In genomic region chr3:138653549-138654246, GRCm38 (mm10) we compare ENCODE assay signal across 26 mouse cellular contexts.
DNase-seq lines count a peak whose midpoint lies in the region; ATAC-seq and TF ChIP-seq lines count a peak whose summit lies in the region.
"Had no signal": no experiment of that assay in that cellular context is flagged by ENCODE, and none has a peak within 500 bp of the region (broad histone marks: within the 10 kb centered on the region; RNA-seq: fewer than 3 reads in every experiment).

No protein-coding gene starts in this region.

- H3K4me3 ChIP-seq in gastrocnemius, adult 2 months: no peak overlapping the region
- no peak overlapping the region for H3K4me3 ChIP-seq in lung, postnatal 0 days (ENCODE audit: low read depth, low read length)
- H3K4me3 ChIP-seq in limb, embryonic 12.5 days (replicated peaks): no peak overlapping the region
- H3K4me3 ChIP-seq: heart, adult 2 months; hindbrain, embryonic 13.5 days; liver, embryonic 12.5 days; megakaryocyte, embryonic 14.5 days; midbrain, embryonic 13.5 days had no signal

- peak; percentile 22 for DNase-seq in gastrocnemius, adult 2 months
- no peak for DNase-seq in gastrocnemius, adult 18-20 months (ENCODE audit: low spot score)
- peak; percentile 5 for DNase-seq in lung, postnatal 0 days (ENCODE audit: low spot score)
- DNase-seq in lung, postnatal 14 days: no peak
- no peak for DNase-seq in right cerebral cortex, postnatal 25 days
- no peak for DNase-seq in heart, postnatal 4 days
- DNase-seq: adrenal gland, postnatal 10 days; cerebellum, adult 8-10 months; cerebellum, postnatal 25 days; gastrocnemius, postnatal 36 days; heart, adult 2 months; heart, postnatal 14 days; kidney, adult 8-10 months; kidney, postnatal 4 days; liver, postnatal 0 days; lung, postnatal 4 days; thymus, adult 18-20 months; thymus, postnatal 25 days had no signal

- no peak overlapping the region for H3K4me2 ChIP-seq in lung, postnatal 0 days (replicated peaks; ENCODE audit: low read depth, low read length)
- H3K4me2 ChIP-seq in limb, embryonic 12.5 days: no peak overlapping the region
- H3K4me2 ChIP-seq: hindbrain, embryonic 13.5 days; liver, embryonic 12.5 days; midbrain, embryonic 13.5 days had no signal

- no peak for ATAC-seq in lung, postnatal 0 days
- ATAC-seq in limb, embryonic 12.5 days (ENCODE audit: insufficient number of reproducible peaks, insufficient read depth, low FRiP score, low TSS enrichment, low read depth): no peak; the same call in 1 of the 2 replicates
- ATAC-seq: intestine, embryonic 16.5 days; liver, embryonic 12.5 days; liver, postnatal 0 days; midbrain, embryonic 13.5 days had no signal

- 84% methylated on average over 13 of the region's 13 CpGs for WGBS in lung, postnatal 0 days
- 62% methylated on average over 13 of the region's 13 CpGs for WGBS in limb, embryonic 12.5 days

- no peaks in the 10 kb centered on the region for H3K36me3 ChIP-seq in lung, postnatal 0 days (ENCODE audit: insufficient read depth, low read length)
- H3K36me3 ChIP-seq in limb, embryonic 12.5 days: no peaks in the 10 kb centered on the region
- H3K36me3 ChIP-seq: hindbrain, embryonic 13.5 days; liver, embryonic 12.5 days; midbrain, embryonic 13.5 days had no signal

- H3K9me3 ChIP-seq in lung, postnatal 0 days (ENCODE audit: low read length): no peaks in the 10 kb centered on the region
- H3K9me3 ChIP-seq in limb, embryonic 12.5 days: peaks cover 16% of the 10 kb centered on the region; the same call in 1 of the 2 replicates
- H3K9me3 ChIP-seq: hindbrain, embryonic 13.5 days had no signal

- TF ChIP-seq EP300 in lung, postnatal 0 days (IDR thresholded peaks at IDR 0.05): no peak

- no peak overlapping the region for H3K9ac ChIP-seq in lung, postnatal 0 days (replicated peaks; ENCODE audit: low read depth)
- H3K9ac ChIP-seq in limb, embryonic 12.5 days (replicated peaks): no peak overlapping the region
- H3K9ac ChIP-seq: hindbrain, embryonic 13.5 days; liver, embryonic 12.5 days; liver, postnatal 0 days; midbrain, embryonic 13.5 days had no signal

- TF ChIP-seq CTCF in gastrocnemius, adult 2 months (IDR thresholded peaks at IDR 0.05): no peak
- TF ChIP-seq CTCF in lung, postnatal 0 days (IDR thresholded peaks at IDR 0.05): no peak

- H3K27me3 ChIP-seq in lung, postnatal 0 days (replicated peaks; ENCODE audit: insufficient read depth, low read length): no peaks in the 10 kb centered on the region
- H3K27me3 ChIP-seq in limb, embryonic 12.5 days: no peaks in the 10 kb centered on the region
- H3K27me3 ChIP-seq: hindbrain, embryonic 13.5 days; liver, embryonic 12.5 days; megakaryocyte, embryonic 14.5 days; midbrain, embryonic 13.5 days; Patski had no signal

- intact Hi-C loops in gastrocnemius, adult 2 months (cut with DNase I): no loop called here

- no peak overlapping the region for H3K27ac ChIP-seq in gastrocnemius, adult 2 months
- H3K27ac ChIP-seq in lung, postnatal 0 days (ENCODE audit: low read length): no peak overlapping the region
- peak overlapping the region; percentile 68 for H3K27ac ChIP-seq in limb, embryonic 12.5 days
- H3K27ac ChIP-seq: heart, adult 2 months; kidney, postnatal 0 days; liver, embryonic 12.5 days had no signal

- no peaks in the 10 kb centered on the region for H3K4me1 ChIP-seq in lung, postnatal 0 days (ENCODE audit: insufficient read depth, low read depth, low read length)
- H3K4me1 ChIP-seq in limb, embryonic 12.5 days (replicated peaks): peaks cover 24% of the 10 kb centered on the region
- H3K4me1 ChIP-seq: megakaryocyte, embryonic 14.5 days had no signal

Comparison
In these comparisons a context has a peak if more than half of its experiments do, and no peak if none do; other contexts are left out.
1. DNase-seq: peak in gastrocnemius, adult 2 months (single experiment) and lung, postnatal 0 days (single experiment); none in gastrocnemius, adult 18-20 months (single experiment), lung, postnatal 14 days (single experiment), right cerebral cortex, postnatal 25 days (single experiment) and heart, postnatal 4 days (single experiment).